Mouse (Mus musculus): ENCODE results near the gene Hck. TPM values are rescaled to one million over a fixed set of nuclear protein-coding genes. Genes with fewer than 3 reads are reported as not detected.

Hck gene
- total and polyA plus RNA-seq, 3 experiments, result 1.5 to 2.9 (median 1.5) TPM

- H3K27ac ChIP-seq, result no peak overlapping the region
- 63% methylated on average over 2 of the region's 2 CpGs for WGBS
- no peaks in the 10 kb centered on the region for H3K79me2 ChIP-seq (replicated peaks; ENCODE audit: control insufficient read depth, insufficient read depth, low read length)
- no peaks in the 10 kb centered on the region; the same call in 1 of the 2 replicates for H3K36me3 ChIP-seq (ENCODE audit: control insufficient read depth, insufficient read depth, low read length)
- H3K4me1 ChIP-seq (ENCODE audit: control insufficient read depth, insufficient read depth, low read length), result no peaks in the 10 kb centered on the region; the same call in none of the 2 replicates
- DNase-seq, result no peak
- no peaks in the 10 kb centered on the region for H3K27me3 ChIP-seq (ENCODE audit: control insufficient read depth, insufficient read depth, low read length)
- intact Hi-C loops (cut with DNase I), result no loop called here
- TF ChIP-seq CTCF (IDR thresholded peaks at IDR 0.05) (no peak), POLR2A (IDR thresholded peaks at IDR 0.05; ENCODE audit: insufficient read depth, low read depth, low read length) (no peak), EP300 (IDR thresholded peaks at IDR 0.05; ENCODE audit: insufficient read depth, low read depth, low read length) (no peak)
- H3K4me3 ChIP-seq, result no peak overlapping the region
- no peak overlapping the region for H3K9ac ChIP-seq (ENCODE audit: low read depth, low read length)
Measured at GRCm38 (mm10) chr2:153199114-153199513, 90.8 kb downstream of the Hck start.

Other genes with a start within 250 kb of the Hck start
- gene Mylk2, start 197.1 kb upstream of the Hck start, total RNA-seq (2021), result under 1 TPM; 0.08 to 0.09 TPM
- 0.18 and 0.29 TPM in 2 replicates for gene Mylk2, start 197.1 kb upstream of the Hck start, polyA plus RNA-seq (2012; rRNA removed)
- 1 to 10 TPM; 1.7 to 3.5 TPM for gene Foxs1, start 175.3 kb upstream of the Hck start, total RNA-seq (2021)
- gene Foxs1, start 175.3 kb upstream of the Hck start, polyA plus RNA-seq (2012; rRNA removed), result 9.0 and 10.5 TPM in 2 replicates
- gene Dusp15, start 156.8 kb upstream of the Hck start, total RNA-seq (2021), result not detected
- 0.25 and 0.26 TPM in 2 replicates for gene Dusp15, start 156.8 kb upstream of the Hck start, polyA plus RNA-seq (2012; rRNA removed)
- not detected for gene Ttll9, start 146.0 kb upstream of the Hck start, total RNA-seq (2021)
- gene Ttll9, start 146.0 kb upstream of the Hck start, polyA plus RNA-seq (2012; rRNA removed), result 0.61 TPM in 1 of 2 replicates, not detected in the other
- gene Pdrg1, start 93.0 kb upstream of the Hck start, total RNA-seq (2021), result 100 to 1,000 TPM; 117 to 127 TPM
- 125 and 186 TPM in 2 replicates for gene Pdrg1, start 93.0 kb upstream of the Hck start, polyA plus RNA-seq (2012; rRNA removed)
- gene Xkr7, start 76.6 kb upstream of the Hck start, total RNA-seq (2021), result not detected
- gene Xkr7, start 76.6 kb upstream of the Hck start, polyA plus RNA-seq (2012; rRNA removed), result 0.08 TPM in 1 of 2 replicates, not detected in the other
- 10 to 100 TPM; 13.3 to 15.9 TPM for gene Ccm2l, start 42.5 kb upstream of the Hck start, total RNA-seq (2021)
- 43.4 and 44.3 TPM in 2 replicates for gene Ccm2l, start 42.5 kb upstream of the Hck start, polyA plus RNA-seq (2012; rRNA removed)
- gene Tm9sf4, start 52.8 kb downstream of the Hck start, total RNA-seq (2021), result 10 to 100 TPM; 43.3 to 51.8 TPM
- gene Tm9sf4, start 52.8 kb downstream of the Hck start, polyA plus RNA-seq (2012; rRNA removed), result 34.5 and 48.7 TPM in 2 replicates
- gene Tspyl3, start 117.0 kb downstream of the Hck start, total RNA-seq (2021), result 1 to 10 TPM in 1 of 2 experiments, under 1 TPM in 1; 0.94 to 1.2 TPM
- gene Tspyl3, start 117.0 kb downstream of the Hck start, polyA plus RNA-seq (2012; rRNA removed), result 2.1 and 3.0 TPM in 2 replicates
- 1 to 10 TPM; 3.5 to 4.1 TPM for gene Plagl2, start 133.0 kb downstream of the Hck start, total RNA-seq (2021)
- gene Plagl2, start 133.0 kb downstream of the Hck start, polyA plus RNA-seq (2012; rRNA removed), result 3.0 and 4.7 TPM in 2 replicates
- 10 to 100 TPM; 12.6 to 13.3 TPM for gene Pofut1, start 133.1 kb downstream of the Hck start, total RNA-seq (2021)
- 12.1 and 17.7 TPM in 2 replicates for gene Pofut1, start 133.1 kb downstream of the Hck start, polyA plus RNA-seq (2012; rRNA removed)
- gene Kif3b, start 182.9 kb downstream of the Hck start, total RNA-seq (2021), result 1 to 10 TPM; 7.7 to 8.2 TPM
- 3.8 and 6.6 TPM in 2 replicates for gene Kif3b, start 182.9 kb downstream of the Hck start, polyA plus RNA-seq (2012; rRNA removed)
- 10 to 100 TPM; 17.7 to 21.2 TPM for gene Asxl1, start 237.4 kb downstream of the Hck start, total RNA-seq (2021)
- 8.0 and 12.3 TPM in 2 replicates for gene Asxl1, start 237.4 kb downstream of the Hck start, polyA plus RNA-seq (2012; rRNA removed)

All from heart, adult 2 months (tissue).